Mouse (Mus musculus) activated CD4-positive, CD25-positive, alpha-beta regulatory T cell, adult 4 months (primary cell): ENCODE results near the gene Tm2d1. TPM values are rescaled to one million over a fixed set of nuclear protein-coding genes. Genes with fewer than 3 reads are reported as not detected.

Source experiments
- ATAC-seq: one replicate; pipeline ENCODE4 v1.8.0; 2017
- polyA plus RNA-seq, 2 experiments: library from polyadenylated mRNA; unstranded; fragments of 100-300 nt; shearing (Covaris generic); gene quantifications; one replicate each; pipeline ENCODE4 v1.2.1; 2017

Gene Tm2d1
- polyA plus RNA-seq, 2 experiments from 2014 or later: 46.0 to 46.5 TPM

DNA sequence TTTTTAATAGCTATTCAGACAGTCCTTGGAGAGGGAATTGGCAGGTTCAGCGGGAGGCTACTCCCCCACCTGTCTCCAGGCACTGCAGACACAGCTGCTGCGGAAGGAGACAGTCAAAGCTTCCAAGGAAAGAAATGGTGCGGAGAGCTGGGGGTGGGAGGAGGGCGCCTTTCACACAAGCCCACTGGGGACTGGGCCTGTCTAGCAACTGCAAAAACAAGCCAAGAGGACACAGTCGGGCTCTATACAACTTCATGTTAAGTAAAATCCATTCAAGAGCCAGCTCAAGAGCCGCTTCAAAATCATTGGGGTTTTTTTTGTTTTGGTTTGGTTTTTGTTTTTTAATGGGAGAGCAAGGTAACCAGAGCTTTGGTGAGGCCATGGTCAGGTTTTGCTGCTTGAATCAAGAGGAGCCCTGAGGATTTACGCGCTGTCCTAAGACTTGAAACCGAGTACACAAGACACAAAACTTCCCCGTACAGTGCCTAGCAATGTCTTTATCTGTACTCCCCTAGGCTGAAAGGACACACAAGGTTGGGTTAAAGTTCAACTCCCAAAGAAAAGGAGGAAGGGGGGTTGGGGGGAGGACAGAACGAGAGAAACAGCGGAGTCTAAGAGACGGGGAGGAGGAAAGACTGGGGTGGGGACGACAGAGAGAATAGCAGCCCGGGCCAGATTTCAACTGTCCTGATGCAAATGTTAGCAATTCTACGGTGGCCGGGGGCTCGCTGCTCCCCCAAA lies 61.6 kb downstream of the Tm2d1 start:
- peak; percentile 33 for ATAC-seq

DNA sequence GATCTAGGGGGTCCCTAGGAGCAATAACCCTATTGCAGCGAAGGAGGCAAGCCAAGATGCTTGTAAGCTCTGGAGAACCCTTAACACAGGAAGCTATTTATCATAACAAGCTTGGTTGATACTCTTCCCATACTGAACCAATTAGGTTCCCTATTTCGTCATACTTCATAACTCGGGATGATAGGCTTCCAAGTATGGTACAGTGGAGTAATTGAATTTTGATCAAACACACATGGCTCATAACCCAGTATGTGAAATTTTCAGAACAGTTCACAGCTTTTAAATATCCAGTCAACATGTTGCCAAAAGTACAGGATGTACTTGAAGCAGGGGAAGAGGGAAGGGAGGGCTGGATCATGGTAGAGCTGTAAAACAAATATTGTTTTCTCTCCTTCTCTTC lies 64.3 kb downstream of the Tm2d1 start:
- ATAC-seq: no peak

DNA sequence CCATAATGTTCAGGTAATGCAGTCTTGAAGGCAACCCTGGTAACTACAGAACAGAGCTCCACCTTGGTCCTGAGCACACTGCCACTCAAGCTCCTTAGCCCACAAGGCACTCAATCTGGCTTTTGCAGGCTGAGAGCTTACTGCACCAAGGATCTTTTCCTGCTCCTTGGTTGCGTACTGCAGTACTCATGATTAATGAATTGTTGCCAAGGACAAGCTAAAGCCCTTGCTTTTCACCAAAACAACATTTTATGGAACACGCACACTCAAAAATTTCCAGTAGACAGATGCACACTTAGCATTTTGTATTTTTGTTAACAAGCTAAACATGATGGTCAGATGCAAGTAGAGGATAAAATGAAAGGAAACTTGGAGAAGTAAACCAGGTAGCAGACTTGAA lies 66.0 kb downstream of the Tm2d1 start:
- no peak for ATAC-seq

Other genes starting within 250 kb of the Tm2d1 start
- gene Patj, start 12.5 kb upstream of the Tm2d1 start, polyA plus RNA-seq: 10 to 100 TPM; 11.9 to 13.9 TPM